Comparison of ENCODE assay signal across 10 mouse cellular contexts in genomic region chr2:60713857-60714256, GRCm38 (mm10). TPM values are rescaled to one million over a fixed set of nuclear protein-coding genes. Genes with fewer than 3 reads are reported as not detected.
A peak's percentile ranks its signal among the peaks of the same experiment; 100 is the strongest.
DNase-seq lines count a peak whose midpoint lies in the region; ATAC-seq lines count a peak whose summit lies in the region.
"Had no signal": no experiment of that assay in that cellular context is flagged by ENCODE, and none has a peak within 500 bp of the region (broad histone marks: within the 10 kb centered on the region; RNA-seq: fewer than 3 reads in every experiment).

No protein-coding gene starts in this region.

- H3K9me3 ChIP-seq in embryonic facial prominence, embryonic 14.5 days (ENCODE audit: control insufficient read depth, low read length), result no peaks in the 10 kb centered on the region
- H3K9me3 ChIP-seq in midbrain, embryonic 12.5 days, result no peaks in the 10 kb centered on the region
- H3K9me3 ChIP-seq: limb, embryonic 12.5 days had no signal

- peaks cover 18% of the 10 kb centered on the region for H3K4me1 ChIP-seq in embryonic facial prominence, embryonic 14.5 days (ENCODE audit: control insufficient read depth, insufficient read depth, low read length)
- peaks cover 21% of the 10 kb centered on the region for H3K4me1 ChIP-seq in midbrain, embryonic 12.5 days

- DNase-seq in Muller cell, postnatal 12 days (ENCODE audit: inconsistent ontology term), result peak; percentile 96
- peak; percentile 73 for DNase-seq in embryonic facial prominence, embryonic 14.5 days (ENCODE audit: low spot score)
- peak; percentile 84 for DNase-seq in kidney, adult 11 months
- DNase-seq in adrenal gland, postnatal 14 days, result no peak
- no peak for DNase-seq in heart, adult 18-20 months
- no peak for DNase-seq in gastrocnemius, postnatal 25 days
- DNase-seq: lung, postnatal 14 days had no signal

- H3K27ac ChIP-seq in embryonic facial prominence, embryonic 14.5 days (replicated peaks; ENCODE audit: low read depth, low read length), result no peak overlapping the region
- 0 out of 2 replicates have a peak overlapping the region, but pooled peaks have one; percentile 2 for H3K27ac ChIP-seq in midbrain, embryonic 12.5 days (replicated peaks)
- H3K27ac ChIP-seq: limb, embryonic 12.5 days had no signal

- ATAC-seq in embryonic facial prominence, embryonic 14.5 days (ENCODE audit: low read depth), result no peak; the same call in 1 of the 2 replicates
- peak; percentile 80; the same call in 1 of the 2 replicates for ATAC-seq in midbrain, embryonic 12.5 days (ENCODE audit: low FRiP score, low read depth)
- no peak for ATAC-seq in erythroblast, adult 5-6 weeks (replicated peaks; ENCODE audit: low FRiP score, poor library complexity, severe bottlenecking)

- H3K36me3 ChIP-seq in embryonic facial prominence, embryonic 14.5 days (ENCODE audit: control insufficient read depth, insufficient read depth, low read length), result no peaks in the 10 kb centered on the region
- H3K36me3 ChIP-seq in midbrain, embryonic 12.5 days, result no peaks in the 10 kb centered on the region
- H3K36me3 ChIP-seq: limb, embryonic 12.5 days had no signal

- H3K4me3 ChIP-seq in embryonic facial prominence, embryonic 14.5 days (ENCODE audit: low read depth, low read length), result no peak overlapping the region
- H3K4me3 ChIP-seq in midbrain, embryonic 12.5 days, result no peak overlapping the region
- H3K4me3 ChIP-seq: limb, embryonic 12.5 days had no signal

- 25% methylated on average over 8 of the region's 8 CpGs for WGBS in embryonic facial prominence, embryonic 14.5 days
- 38% methylated on average over 8 of the region's 8 CpGs for WGBS in midbrain, embryonic 12.5 days

- H3K27me3 ChIP-seq in embryonic facial prominence, embryonic 14.5 days (replicated peaks; ENCODE audit: control insufficient read depth, insufficient read depth, low read length), result no peaks in the 10 kb centered on the region
- 0 out of 2 replicates have a peak, but pooled peaks cover 6% of the 10 kb centered on the region for H3K27me3 ChIP-seq in midbrain, embryonic 12.5 days

- H3K9ac ChIP-seq in embryonic facial prominence, embryonic 14.5 days (ENCODE audit: low read depth, low read length), result no peak overlapping the region
- no peak overlapping the region for H3K9ac ChIP-seq in midbrain, embryonic 12.5 days (replicated peaks)
- H3K9ac ChIP-seq: limb, embryonic 12.5 days had no signal

- H3K4me2 ChIP-seq in embryonic facial prominence, embryonic 14.5 days (ENCODE audit: low read depth, low read length), result no peak overlapping the region
- H3K4me2 ChIP-seq in midbrain, embryonic 12.5 days (replicated peaks), result no peak overlapping the region
- H3K4me2 ChIP-seq: limb, embryonic 12.5 days had no signal

RNA-seq across cellular contexts. Expression of gene Itgb6, which starts 8.6 kb away (rescaled TPM):
- 3.6 and 4.0 TPM in 2 replicates for polyA plus RNA-seq in embryonic facial prominence, embryonic 14.5 days (2014; fragmentation: Nextera tagmentation; extraction: Ambion mirVana)
- polyA plus RNA-seq in midbrain, embryonic 12.5 days (2016; fragmentation: Nextera tagmentation; extraction: Ambion mirVana), result 0.10 TPM in 1 of 2 replicates, not detected in the other
- not detected in 2 replicates for total RNA-seq in adrenal gland, postnatal 14 days (2021)
- total RNA-seq in erythroblast, adult 5-6 weeks (2015; ENCODE audit: low replicate concordance), result not detected in 2 replicates
- not detected in 2 replicates for total RNA-seq in erythroblast, adult 5-6 weeks (2017; ENCODE audit: low replicate concordance)
- total RNA-seq in heart, adult 18-20 months (2021), result 10 to 100 TPM; 26.8 to 29.7 TPM
- total RNA-seq in gastrocnemius, postnatal 25 days (2021), result 10 to 100 TPM; 19.1 to 26.1 TPM

Comparison
In these comparisons a context has a peak if more than half of its experiments do, and no peak if none do; other contexts are left out.
1. DNase-seq: peak in Muller cell, postnatal 12 days (single experiment), embryonic facial prominence, embryonic 14.5 days (single experiment) and kidney, adult 11 months (single experiment); none in adrenal gland, postnatal 14 days (single experiment), heart, adult 18-20 months (0 of 2) and gastrocnemius, postnatal 25 days (single experiment).
2. RNA of gene Itgb6, which starts 8.6 kb away (total RNA-seq): 26.8 to 29.7 TPM in heart, adult 18-20 months and 19.1 to 26.1 TPM in gastrocnemius, postnatal 25 days; not detected in adrenal gland, postnatal 14 days and not detected in erythroblast, adult 5-6 weeks; every median in the first group is over 10 times any median in the second.